Mouse (Mus musculus) E14TG2a.4 (cell line): ENCODE measurements around the gene Tlx3.

Source experiments
- CTCF ChIP-seq: conservative IDR thresholded peaks from 2 replicates; pipeline ENCODE4 v1.5.1; 2014; ENCODE audit warnings: low read length
- NANOG ChIP-seq: IDR thresholded peaks from 2 replicates; pipeline ENCODE4 v1.6.1; 2014; ENCODE audit warnings: borderline replicate concordance, low read length, mixed read lengths
- POU5F1 ChIP-seq: IDR thresholded peaks from 2 replicates; pipeline ENCODE4 v1.6.1; 2014; ENCODE audit warnings: low read length, borderline replicate concordance

- TF ChIP-seq CTCF, result no peak
- no peak for TF ChIP-seq NANOG
- no peak for TF ChIP-seq POU5F1
These were observed 8.3 kb downstream of the Tlx3 start for GRCm38 (mm10) chr11:33195061-33195460.
